Mouse (Mus musculus) lung, postnatal 36 days (tissue): ENCODE data around the gene Nol11.
"Not testable (repeated sequence)": the region's sequence is repeated elsewhere in the genome, so short reads cannot be mapped to it uniquely, and the experiment has no call there.

Experiments
- DNase-seq: peaks from one replicate; pipeline ENCODE4 v3.0.0; 2022; ENCODE audit warnings: mixed read lengths

The Nol11 gene

GRCm38 (mm10) chr11:107155292-107155691 lies 33.9 kb downstream of the Nol11 start:
- DNase-seq, result no peak

GRCm38 (mm10) chr11:107154431-107154830 lies 34.8 kb downstream of the Nol11 start:
- DNase-seq, result peak; percentile 10

- no peak for DNase-seq
Measured at GRCm38 (mm10) chr11:107153645-107154044, 35.5 kb downstream of the Nol11 start.

- DNase-seq, result peak; percentile 33
Measured at GRCm38 (mm10) chr11:107151809-107152208, 37.4 kb downstream of the Nol11 start.

GRCm38 (mm10) chr11:107143956-107144355 lies 45.2 kb downstream of the Nol11 start:
- not testable (repeated sequence) for DNase-seq

- DNase-seq, result no peak
Measured at GRCm38 (mm10) chr11:107142382-107142781, 46.8 kb downstream of the Nol11 start.

- DNase-seq, result peak; percentile 16
Measured at GRCm38 (mm10) chr11:107140756-107141155, 48.4 kb downstream of the Nol11 start.

- DNase-seq, result peak; percentile 51
Measured at GRCm38 (mm10) chr11:107138633-107139032, 50.5 kb downstream of the Nol11 start.

GRCm38 (mm10) chr11:107137593-107137992 lies 51.6 kb downstream of the Nol11 start:
- peak; percentile 41 for DNase-seq

- not testable (repeated sequence) for DNase-seq
Measured at GRCm38 (mm10) chr11:107136458-107136857, 52.7 kb downstream of the Nol11 start.

- no peak for DNase-seq
Measured at GRCm38 (mm10) chr11:107135741-107136140, 53.4 kb downstream of the Nol11 start.

GRCm38 (mm10) chr11:107132426-107132825 lies 56.8 kb downstream of the Nol11 start:
- no peak for DNase-seq

GRCm38 (mm10) chr11:107131749-107132421 lies 57.3 kb downstream of the Nol11 start, which contains the start of gene Bptf:
Gene Bptf, minus strand, starts transcription at chr11:107132127.
- peak; percentile 92 for DNase-seq

- peak; percentile 77 for DNase-seq
Measured at GRCm38 (mm10) chr11:107130879-107131748, 58.1 kb downstream of the Nol11 start.

GRCm38 (mm10) chr11:107130221-107130788 lies 58.9 kb downstream of the Nol11 start:
- no peak for DNase-seq

GRCm38 (mm10) chr11:107129641-107130040 lies 59.5 kb downstream of the Nol11 start:
- DNase-seq, result no peak

GRCm38 (mm10) chr11:107126716-107127115 lies 62.5 kb downstream of the Nol11 start:
- DNase-seq, result not testable (repeated sequence)

- no peak for DNase-seq
Measured at GRCm38 (mm10) chr11:107125011-107125410, 64.2 kb downstream of the Nol11 start.

GRCm38 (mm10) chr11:107124327-107124731 lies 64.9 kb downstream of the Nol11 start:
- DNase-seq, result peak; percentile 87

GRCm38 (mm10) chr11:107117789-107118188 lies 71.4 kb downstream of the Nol11 start:
- DNase-seq, result no peak
